Mouse (Mus musculus) liver, embryonic 14.5 days (tissue): ENCODE measurements around the gene Tiprl. TPM values are rescaled to one million over a fixed set of nuclear protein-coding genes. Genes with fewer than 3 reads are reported as not detected.

Source experiments
- ATAC-seq: fragments of 200-750 bp; cut with Nextera tagmentation; 2 replicates; pipeline ENCODE4 v1.8.0; 2017; ENCODE audit warnings: moderate number of reproducible peaks, mild to moderate bottlenecking, moderate library complexity; ENCODE audit not compliant: insufficient read depth
- DNase-seq, 3 experiments: peaks; one replicate each; pipeline ENCODE4 v3.0.0-alpha.2; 2012 to 2013; ENCODE audit warnings: low read depth in 3 of 3, low spot score in 3 of 3
- H3K27ac ChIP-seq: fragments of 300-500 bp; sonication (generic); 2 replicates; pipeline ENCODE4 v1.5.1; 2014; ENCODE audit warnings: moderate library complexity, mild to moderate bottlenecking, control low read depth, inconsistent platforms
- H3K27me3 ChIP-seq: fragments of 300-500 bp; sonication (generic); 2 replicates; pipeline ENCODE4 v1.6.1; 2014; ENCODE audit warnings: mild to moderate bottlenecking, low read length, moderate library complexity; ENCODE audit not compliant: control insufficient read depth, insufficient read depth
- H3K36me3 ChIP-seq: fragments of 300-500 bp; sonication (generic); replicated peaks from 2 replicates; pipeline ENCODE4 v1.6.1; 2014; ENCODE audit warnings: low read depth; ENCODE audit not compliant: control insufficient read depth, insufficient read depth
- H3K4me1 ChIP-seq, 2 experiments: fragments of 200-500 bp in 1 of 2; fragments of 300-500 bp in 1 of 2; sonication (generic) in 1 of 2; replicated peaks; 2 replicates each; pipeline ENCODE4 v1.6.1; 2012 to 2014; ENCODE audit warnings: antibody characterized with exemption in 1 of 2, inconsistent platforms in 1 of 2, low read length in 1 of 2; ENCODE audit not compliant: control insufficient read depth in 2 of 2, insufficient read depth in 2 of 2
- H3K4me2 ChIP-seq: fragments of 300-500 bp; sonication (generic); 2 replicates; pipeline ENCODE4 v1.6.1; 2014; ENCODE audit warnings: low read depth, mild to moderate bottlenecking, control low read depth, moderate library complexity
- H3K4me3 ChIP-seq, 2 experiments: fragments of 200-500 bp in 1 of 2; fragments of 300-500 bp in 1 of 2; sonication (generic) in 1 of 2; 2 replicates each; pipeline ENCODE4 v1.5.1; 2012 to 2014; ENCODE audit warnings: low read depth in 2 of 2, low read length in 2 of 2, mild to moderate bottlenecking in 2 of 2, control low read depth in 1 of 2, inconsistent platforms in 1 of 2, moderate library complexity in 1 of 2; ENCODE audit not compliant: insufficient read depth in 1 of 2
- H3K9ac ChIP-seq: fragments of 300-500 bp; sonication (generic); replicated peaks from 2 replicates; pipeline ENCODE4 v1.6.1; 2014; ENCODE audit warnings: mild to moderate bottlenecking, control low read depth, moderate library complexity
- H3K9me3 ChIP-seq: fragments of 300-500 bp; sonication (generic); 2 replicates; pipeline ENCODE4 v1.6.1; 2016; ENCODE audit warnings: low read length, mixed read lengths; ENCODE audit not compliant: control insufficient read depth
- CTCF ChIP-seq: IDR thresholded peaks from 2 replicates; pipeline ENCODE4 v1.5.1; 2016; ENCODE audit warnings: antibody characterized with exemption, low read depth, control low read depth
- EP300 ChIP-seq: IDR thresholded peaks from 2 replicates; pipeline ENCODE4 v1.6.1; 2016; ENCODE audit warnings: antibody characterized with exemption, low read depth
- WGBS: fragments of 180-500 bp; shearing (Covaris S2); extraction: QIAGEN DNeasy Blood & Tissue Kit; methylation state at CpG from one replicate; pipeline ENCODE4 v1.1.7; 2014; ENCODE audit not compliant: insufficient replicate concordance; 5-methylcytosine and 5-hydroxymethylcytosine counted together
- polyA plus RNA-seq, 2 experiments: library from polyadenylated mRNA; depleted of rRNA in 1 of 2; stranded (reverse) in 1 of 2; unstranded in 1 of 2; fragments of >200 nt; fragmentation: Nextera tagmentation in 1 of 2; extraction: Ambion mirVana in 1 of 2; gene quantifications; 2 replicates each; pipeline versions ENCODE4 v1.2.1 to v1.2.3; 2012 to 2014

Tiprl gene
- polyA plus RNA-seq, 2 experiments: 14.1 to 39.2 TPM

DNA sequence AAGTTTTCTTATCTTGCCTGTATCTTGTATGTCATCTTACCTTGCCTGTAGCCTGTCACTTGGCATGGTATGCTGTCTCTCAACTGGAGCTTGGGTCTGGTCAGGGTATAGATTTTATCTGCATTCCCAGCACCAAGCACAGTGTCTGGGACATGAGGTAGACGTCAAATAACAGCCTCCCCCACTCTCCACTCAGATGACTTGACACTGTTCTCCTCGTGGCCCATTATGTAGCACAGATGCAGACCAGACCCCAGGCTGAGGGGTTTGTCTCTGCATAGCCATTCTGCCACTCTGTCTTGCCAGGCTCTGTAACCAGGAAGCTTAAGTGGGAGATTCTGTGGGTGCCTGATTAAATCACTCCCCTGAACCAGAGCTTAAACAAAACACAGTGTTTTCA lies 31.2 kb downstream of the Tiprl start:
- no peaks in the 10 kb centered on the region for H3K27me3 ChIP-seq
- no peaks in the 10 kb centered on the region for H3K36me3 ChIP-seq
- TF ChIP-seq CTCF (no peak), EP300 (no peak)
- H3K4me1 ChIP-seq: no peaks in the 10 kb centered on the region
- no peaks in the 10 kb centered on the region for H3K9me3 ChIP-seq
- no peak overlapping the region for H3K4me3 ChIP-seq
- ATAC-seq (no peak), DNase-seq (no peak)
- no peak overlapping the region for H3K27ac ChIP-seq
- 18% methylated on average over 2 of the region's 2 CpGs for WGBS
- H3K4me2 ChIP-seq: no peak overlapping the region
- no peak overlapping the region for H3K9ac ChIP-seq

DNA sequence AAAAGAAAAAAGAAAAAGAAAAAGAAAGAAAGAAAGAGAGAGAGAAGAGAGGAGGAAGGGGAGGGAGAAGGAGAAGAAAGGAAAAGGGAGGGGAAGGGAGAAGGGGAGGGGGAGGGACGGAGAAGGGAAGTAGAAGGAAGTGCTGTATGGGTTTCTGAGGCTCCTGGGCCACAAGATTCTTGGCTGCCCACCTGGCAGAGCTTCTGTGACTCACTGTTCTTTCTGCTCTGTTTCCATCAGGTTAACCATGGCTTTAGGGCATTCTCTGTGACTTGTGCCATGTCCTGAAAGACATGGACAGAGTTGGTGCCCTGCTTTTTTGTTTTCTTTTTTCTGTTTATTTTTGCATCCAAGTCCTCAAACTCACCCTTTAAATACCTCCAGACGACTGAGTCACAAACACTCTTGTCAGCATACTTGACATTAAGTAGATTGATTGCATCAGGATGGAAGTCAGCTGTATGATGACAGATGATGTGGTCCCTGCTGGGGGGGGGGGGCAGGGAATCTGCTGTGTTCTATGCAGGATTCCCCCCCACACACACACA lies 33.2 kb downstream of the Tiprl start:
- ATAC-seq: no peak
- H3K27me3 ChIP-seq: no peaks in the 10 kb centered on the region
- DNase-seq: no peak
- H3K9ac ChIP-seq: no peak overlapping the region
- WGBS: 21% methylated on average over 2 of the region's 2 CpGs
- no peaks in the 10 kb centered on the region; a peak in 1 of 4 replicates for H3K4me1 ChIP-seq
- no peaks in the 10 kb centered on the region for H3K36me3 ChIP-seq
- no peaks in the 10 kb centered on the region for H3K9me3 ChIP-seq
- no peak overlapping the region for H3K27ac ChIP-seq
- no peak overlapping the region for H3K4me2 ChIP-seq
- no peak overlapping the region for H3K4me3 ChIP-seq
- TF ChIP-seq EP300 (no peak), CTCF (no peak)

DNA sequence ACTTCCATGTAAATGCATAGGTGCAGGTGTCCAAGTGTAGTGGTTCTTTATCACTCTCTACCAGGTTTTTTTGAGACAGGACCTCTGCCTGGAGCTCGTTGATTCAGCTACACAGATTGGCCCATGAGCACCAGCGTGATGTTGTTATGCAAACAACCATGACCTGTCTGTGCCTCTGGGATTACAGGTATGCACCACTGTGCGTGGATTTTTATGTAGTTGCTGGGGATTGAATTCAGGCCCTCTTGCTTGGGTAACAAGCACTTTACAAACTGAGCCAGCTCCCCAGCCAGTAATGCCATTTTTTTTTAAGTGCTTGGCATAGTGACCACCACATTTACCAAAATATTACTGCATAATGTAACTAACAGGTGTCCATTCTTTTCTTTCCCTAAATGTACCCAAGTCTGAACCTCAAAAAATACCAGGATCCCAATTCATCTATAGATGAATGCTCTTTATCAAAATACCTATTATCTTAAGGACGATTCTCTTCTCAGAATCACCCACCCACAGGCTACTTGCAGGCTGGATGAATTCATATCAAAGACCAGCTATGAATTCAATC lies 35.3 kb downstream of the Tiprl start:
- Histone ChIP-seq H3K27ac (no peak overlapping the region), H3K4me3 (no peak overlapping the region), H3K9me3 (no peaks in the 10 kb centered on the region), H3K4me2 (no peak overlapping the region), H3K27me3 (no peaks in the 10 kb centered on the region), H3K36me3 (no peaks in the 10 kb centered on the region), H3K4me1 (no peaks in the 10 kb centered on the region; a peak in 1 of 4 replicates), H3K9ac (no peak overlapping the region)
- ATAC-seq (no peak), DNase-seq (no peak)
- TF ChIP-seq CTCF (no peak), EP300 (no peak)
- WGBS: 58% methylated on average over 4 of the region's 4 CpGs

DNA sequence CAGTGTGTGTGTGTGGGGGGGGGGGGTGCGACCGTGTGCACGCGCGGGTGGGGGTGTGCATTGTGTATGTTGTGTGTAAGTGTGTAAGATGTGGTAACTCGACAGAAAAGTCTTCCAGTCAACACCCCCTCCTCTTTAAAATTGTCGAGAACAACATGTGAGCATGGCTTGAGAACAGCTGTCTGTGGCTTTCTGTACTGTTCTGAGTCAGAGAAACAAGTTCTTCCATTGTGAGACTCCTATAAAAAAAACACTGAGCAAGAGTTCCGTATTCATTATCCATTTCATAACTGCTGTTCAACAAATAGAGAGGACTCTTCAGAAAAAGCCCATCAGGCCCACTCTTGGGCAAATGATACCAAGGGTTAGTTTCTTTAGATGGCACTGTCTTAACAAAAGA lies 36.0 kb downstream of the Tiprl start:
- TF ChIP-seq CTCF: no peak
- TF ChIP-seq EP300: no peak
- Histone ChIP-seq H3K9me3 (no peaks in the 10 kb centered on the region), H3K4me1 (no peaks in the 10 kb centered on the region; a peak in 1 of 4 replicates), H3K27ac (no peak overlapping the region), H3K36me3 (no peaks in the 10 kb centered on the region), H3K27me3 (no peaks in the 10 kb centered on the region), H3K4me2 (no peak overlapping the region), H3K4me3 (no peak overlapping the region), H3K9ac (no peak overlapping the region)
- WGBS: 69% methylated on average over 8 of the region's 8 CpGs
- no peak for DNase-seq
- ATAC-seq: no peak

DNA sequence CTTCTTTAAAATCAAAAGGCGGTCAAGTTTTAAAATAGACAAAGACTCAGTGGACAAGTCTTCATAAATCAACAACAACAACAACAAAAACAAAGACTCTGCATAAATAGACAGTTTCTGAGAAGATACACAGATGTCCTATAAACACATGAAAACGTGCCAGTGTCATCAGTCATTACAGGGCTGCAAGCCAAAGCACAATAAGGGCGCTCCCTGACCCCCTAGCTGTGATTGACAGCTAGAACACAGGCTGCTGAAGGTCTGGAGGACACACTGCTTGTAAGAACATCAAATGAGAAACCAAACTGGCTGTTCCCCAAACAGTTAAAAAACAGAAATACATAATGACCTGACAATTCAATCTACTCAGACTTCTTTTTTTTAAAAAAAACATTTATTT lies 37.2 kb downstream of the Tiprl start:
- Histone ChIP-seq H3K36me3 (no peaks in the 10 kb centered on the region), H3K4me1 (peaks cover 6 to 11% of the 10 kb centered on the region in 2 experiments), H3K9ac (no peak overlapping the region), H3K9me3 (no peaks in the 10 kb centered on the region), H3K4me2 (no peak overlapping the region), H3K4me3 (no peak overlapping the region), H3K27me3 (no peaks in the 10 kb centered on the region), H3K27ac (no peak overlapping the region)
- ATAC-seq (no peak), DNase-seq (no peak)
- TF ChIP-seq CTCF (no peak), EP300 (no peak)
- WGBS: 62% methylated on average over 3 of the region's 3 CpGs
